Mouse (Mus musculus) heart, adult 2 months (tissue): ENCODE data around the gene Foxo1.

Experiments used
- CTCF ChIP-seq: fragments of 200-600 bp; IDR thresholded peaks from 2 replicates; pipeline ENCODE4 v1.8.1; 2022; ENCODE audit warnings: antibody characterized with exemption, mild to moderate bottlenecking, moderate library complexity
- EP300 ChIP-seq: fragments of 200-500 bp; IDR thresholded peaks from 2 replicates; pipeline ENCODE4 v1.6.1; 2011; ENCODE audit warnings: low read depth, low read length, control low read depth; ENCODE audit not compliant: insufficient read depth
- POLR2A ChIP-seq: fragments of 200-500 bp; IDR thresholded peaks from 2 replicates; pipeline ENCODE4 v1.6.1; 2011; ENCODE audit warnings: mild to moderate bottlenecking, low read depth, low read length, control low read depth; ENCODE audit not compliant: insufficient read depth

DNA sequence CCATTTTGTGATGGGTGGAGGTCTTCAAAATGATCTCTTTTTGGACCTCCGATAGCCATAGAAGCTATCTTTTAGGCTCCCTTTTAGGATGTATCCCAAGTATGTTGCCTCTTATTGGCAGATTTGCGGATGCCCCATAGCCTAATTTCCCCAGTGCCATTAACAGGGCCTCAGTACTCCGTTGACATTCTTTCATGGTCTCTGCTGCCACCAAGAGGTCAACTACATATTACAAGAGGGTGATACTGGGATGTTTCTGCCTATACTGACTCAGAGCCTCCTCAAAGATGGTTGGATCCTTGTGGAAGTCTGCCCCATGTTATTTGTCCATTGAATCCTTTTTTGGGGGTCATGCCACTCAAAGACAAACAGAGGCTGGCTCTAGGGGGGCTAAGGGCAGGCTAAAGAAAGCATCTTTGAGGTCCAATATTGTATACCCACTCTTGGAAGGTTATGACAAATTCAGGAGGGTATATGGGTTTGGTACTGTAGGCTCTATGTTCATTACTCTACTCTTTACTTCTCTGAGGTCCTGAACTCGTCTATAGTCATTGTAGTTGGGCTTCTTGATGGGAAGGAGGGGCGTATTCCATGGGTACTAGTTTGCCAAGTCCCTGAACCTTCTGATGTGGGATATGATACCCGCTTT lies 25.6 kb upstream of the Foxo1 start:
- 0 out of 2 replicates have a peak, but pooled peaks have one; percentile 51 for TF ChIP-seq EP300
- TF ChIP-seq POLR2A, result no peak
- peak; percentile 92 for TF ChIP-seq CTCF
